Mouse (Mus musculus) heart, embryonic 13.5 days (tissue): ENCODE results near the gene Frmd8. TPM values are rescaled to one million over a fixed set of nuclear protein-coding genes. Genes with fewer than 3 reads are reported as not detected.
"Not testable (repeated sequence)": the region's sequence is repeated elsewhere in the genome, so short reads cannot be mapped to it uniquely, and the experiment has no call there.

ENCODE experiments used
- ATAC-seq: fragments of 200-750 bp; cut with Nextera tagmentation; 2 replicates; pipeline ENCODE4 v1.8.0; 2017; ENCODE audit warnings: moderate TSS enrichment; ENCODE audit not compliant: insufficient number of reproducible peaks, low FRiP score, low TSS enrichment; ENCODE audit errors: extremely low read depth
- H3K27ac ChIP-seq: fragments of 300-500 bp; sonication (generic); replicated peaks from 2 replicates; pipeline ENCODE4 v1.5.1; 2015; ENCODE audit warnings: moderate library complexity, mild to moderate bottlenecking, inconsistent platforms
- H3K27me3 ChIP-seq: fragments of 300-500 bp; sonication (generic); replicated peaks from 2 replicates; pipeline ENCODE4 v1.6.1; 2015; ENCODE audit warnings: mild to moderate bottlenecking, inconsistent platforms
- H3K36me3 ChIP-seq: fragments of 300-500 bp; sonication (generic); 2 replicates; pipeline ENCODE4 v1.6.1; 2015; ENCODE audit warnings: mild to moderate bottlenecking, inconsistent platforms
- H3K4me1 ChIP-seq: fragments of 300-500 bp; sonication (generic); 2 replicates; pipeline ENCODE4 v1.6.1; 2015; ENCODE audit warnings: inconsistent platforms
- H3K4me2 ChIP-seq: fragments of 300-500 bp; sonication (generic); 2 replicates; pipeline ENCODE4 v1.6.1; 2015; ENCODE audit warnings: inconsistent platforms, mild to moderate bottlenecking, moderate library complexity
- H3K4me3 ChIP-seq: fragments of 300-500 bp; sonication (generic); 2 replicates; pipeline ENCODE4 v1.5.1; 2015; ENCODE audit warnings: moderate library complexity, mild to moderate bottlenecking, inconsistent platforms
- H3K9ac ChIP-seq: fragments of 300-500 bp; sonication (generic); 2 replicates; pipeline ENCODE4 v1.6.1; 2015; ENCODE audit warnings: inconsistent platforms, mild to moderate bottlenecking, moderate library complexity
- H3K9me3 ChIP-seq: fragments of 300-500 bp; sonication (generic); 2 replicates; pipeline ENCODE4 v1.6.1; 2016; ENCODE audit warnings: inconsistent platforms
- WGBS: fragments of 180-500 bp; shearing (Covaris S2); methylation state at CpG from one replicate; pipeline ENCODE4 v1.1.7; 2015; ENCODE audit warnings: mixed read lengths; 5-methylcytosine and 5-hydroxymethylcytosine counted together
- polyA plus RNA-seq: library from polyadenylated mRNA; unstranded; fragments of >200 nt; fragmentation: Nextera tagmentation; extraction: Ambion mirVana; gene quantifications from 2 replicates; pipeline ENCODE4 v1.2.1, GENCODE M21; 2015

The Frmd8 gene
- polyA plus RNA-seq, 1 experiment from 2014 or later, result 27.4 TPM

- ATAC-seq, H3K9me3 ChIP-seq: not testable (repeated sequence)
- WGBS, result 78% methylated on average over 5 of the region's 5 CpGs
Observed at GRCm38 (mm10) chr19:5882079-5882478, 7.0 kb upstream of the Frmd8 start.

GRCm38 (mm10) chr19:5881155-5881554, 6.1 kb upstream of the Frmd8 start:
- WGBS, result 90% methylated on average over 6 of the region's 6 CpGs

More at GRCm38 (mm10) chr19:5882079-5882478, 7.0 kb upstream of the Frmd8 start:
- H3K27ac ChIP-seq, H3K9ac ChIP-seq, H3K4me3 ChIP-seq, H3K36me3 ChIP-seq, H3K4me2 ChIP-seq, H3K27me3 ChIP-seq: not testable (repeated sequence)
- H3K4me1 ChIP-seq, result peaks cover 25% of the 10 kb centered on the region

GRCm38 (mm10) chr19:5879735-5880134, 4.7 kb upstream of the Frmd8 start:
- H3K9ac ChIP-seq, result no peak overlapping the region
- ATAC-seq, result no peak
- H3K36me3 ChIP-seq, result no peaks in the 10 kb centered on the region
- H3K27ac ChIP-seq, result no peak overlapping the region
- no peaks in the 10 kb centered on the region for H3K27me3 ChIP-seq
- H3K4me2 ChIP-seq, result no peak overlapping the region
- no peak overlapping the region for H3K4me3 ChIP-seq
- WGBS, result 86% methylated on average over 7 of the region's 7 CpGs
- H3K9me3 ChIP-seq, result no peaks in the 10 kb centered on the region
- H3K4me1 ChIP-seq, result peaks cover 30% of the 10 kb centered on the region

More at GRCm38 (mm10) chr19:5881155-5881554, 6.1 kb upstream of the Frmd8 start:
- Histone ChIP-seq H3K4me2 (no peak overlapping the region), H3K27me3 (no peaks in the 10 kb centered on the region), H3K4me1 (peaks cover 25% of the 10 kb centered on the region), H3K27ac (no peak overlapping the region), H3K9me3 (no peaks in the 10 kb centered on the region), H3K4me3 (no peak overlapping the region), H3K9ac (no peak overlapping the region), H3K36me3 (no peaks in the 10 kb centered on the region)
- no peak for ATAC-seq

GRCm38 (mm10) chr19:5878916-5879315, 3.8 kb upstream of the Frmd8 start:
- Histone ChIP-seq H3K9me3 (no peaks in the 10 kb centered on the region), H3K4me2 (peak overlapping the region; percentile 57; the same call in 1 of the 2 replicates), H3K27ac (0 out of 2 replicates have a peak overlapping the region, but pooled peaks have one; percentile 78), H3K4me1 (peaks cover 30% of the 10 kb centered on the region), H3K9ac (peak overlapping the region; percentile 67), H3K4me3 (no peak overlapping the region), H3K27me3 (no peaks in the 10 kb centered on the region), H3K36me3 (no peaks in the 10 kb centered on the region)
- WGBS, result 77% methylated on average over 3 of the region's 3 CpGs
- no peak for ATAC-seq

- H3K4me2 ChIP-seq, result peak overlapping the region; percentile 57
- peak overlapping the region; percentile 36 for H3K4me3 ChIP-seq
- H3K36me3 ChIP-seq, result 0 out of 2 replicates have a peak, but pooled peaks cover 2% of the 10 kb centered on the region
- 57% methylated on average over 7 of the region's 7 CpGs for WGBS
- H3K27me3 ChIP-seq, result no peaks in the 10 kb centered on the region
- H3K4me1 ChIP-seq, result peaks cover 33% of the 10 kb centered on the region
- peak overlapping the region; percentile 78; the same call in 1 of the 2 replicates for H3K27ac ChIP-seq
- no peaks in the 10 kb centered on the region for H3K9me3 ChIP-seq
- ATAC-seq, result no peak
- H3K9ac ChIP-seq, result peak overlapping the region; percentile 67
Observed at GRCm38 (mm10) chr19:5878362-5878722, 3.3 kb upstream of the Frmd8 start.

- WGBS, result 38% methylated on average over 15 of the region's 15 CpGs
Observed at GRCm38 (mm10) chr19:5877618-5878361, 2.7 kb upstream of the Frmd8 start, which contains the start of gene Slc25a45. Gene Slc25a45, plus strand, starts transcription at chr19:5877808.

GRCm38 (mm10) chr19:5874391-5874968, 594 bp downstream of the Frmd8 start:
- peak overlapping the region; percentile 61; the same call in 1 of the 2 replicates for H3K27ac ChIP-seq
- no peaks in the 10 kb centered on the region for H3K27me3 ChIP-seq
- H3K36me3 ChIP-seq, result peaks cover 28% of the 10 kb centered on the region
- peaks cover 63% of the 10 kb centered on the region for H3K4me1 ChIP-seq
- WGBS, result 9% methylated on average over 13 of the region's 13 CpGs
- H3K9ac ChIP-seq, result peak overlapping the region; percentile 94
- ATAC-seq, result no peak
- H3K9me3 ChIP-seq, result no peaks in the 10 kb centered on the region
- H3K4me2 ChIP-seq, result peak overlapping the region; percentile 93
- peak overlapping the region; percentile 89 for H3K4me3 ChIP-seq

More at GRCm38 (mm10) chr19:5877618-5878361, 2.7 kb upstream of the Frmd8 start, which contains the start of gene Slc25a45:
- H3K4me1 ChIP-seq, result peaks cover 38% of the 10 kb centered on the region
- peak within 1 kb of the TSS; percentile 67 for H3K9ac ChIP-seq
- ATAC-seq, result no peak
- no peaks in the 10 kb centered on the region for H3K27me3 ChIP-seq
- peak within 1 kb of the TSS; percentile 36 for H3K4me3 ChIP-seq
- H3K4me2 ChIP-seq, result peak within 1 kb of the TSS; percentile 57
- no peaks in the 10 kb centered on the region for H3K9me3 ChIP-seq
- peak within 1 kb of the TSS; percentile 78 for H3K27ac ChIP-seq
- H3K36me3 ChIP-seq, result peaks cover 8% of the 10 kb centered on the region

GRCm38 (mm10) chr19:5872931-5873556, 2.0 kb downstream of the Frmd8 start:
- Histone ChIP-seq H3K4me2 (peak overlapping the region; percentile 93), H3K27me3 (no peaks in the 10 kb centered on the region), H3K36me3 (peaks cover 42% of the 10 kb centered on the region), H3K4me3 (no peak overlapping the region), H3K27ac (no peak overlapping the region), H3K4me1 (peaks cover 53% of the 10 kb centered on the region), H3K9me3 (no peaks in the 10 kb centered on the region), H3K9ac (peak overlapping the region; percentile 94)
- ATAC-seq, result no peak
- WGBS, result 65% methylated on average over 19 of the region's 19 CpGs

GRCm38 (mm10) chr19:5872528-5872927, 2.5 kb downstream of the Frmd8 start:
- 74% methylated on average over 4 of the region's 4 CpGs for WGBS
- H3K9me3 ChIP-seq, result no peaks in the 10 kb centered on the region
- peaks cover 48% of the 10 kb centered on the region for H3K4me1 ChIP-seq
- no peak overlapping the region for H3K4me2 ChIP-seq
- 0 out of 2 replicates have a peak overlapping the region, but pooled peaks have one; percentile 91 for H3K27ac ChIP-seq
- H3K36me3 ChIP-seq, result peaks cover 47% of the 10 kb centered on the region
- ATAC-seq, result no peak
- no peak overlapping the region for H3K4me3 ChIP-seq
- H3K9ac ChIP-seq, result peak overlapping the region; percentile 94
- H3K27me3 ChIP-seq, result no peaks in the 10 kb centered on the region

- no peak for ATAC-seq
- Histone ChIP-seq H3K9me3 (no peaks in the 10 kb centered on the region), H3K27me3 (no peaks in the 10 kb centered on the region), H3K27ac (peak overlapping the region; percentile 91), H3K9ac (peak overlapping the region; percentile 72), H3K4me2 (peak overlapping the region; percentile 57), H3K4me3 (peak overlapping the region; percentile 20), H3K36me3 (peaks cover 56% of the 10 kb centered on the region), H3K4me1 (peaks cover 48% of the 10 kb centered on the region)
- WGBS, result 46% methylated on average over 6 of the region's 6 CpGs
Observed at GRCm38 (mm10) chr19:5871683-5872082, 3.4 kb downstream of the Frmd8 start.

GRCm38 (mm10) chr19:5871273-5871672, 3.8 kb downstream of the Frmd8 start:
- no peaks in the 10 kb centered on the region for H3K27me3 ChIP-seq
- H3K4me3 ChIP-seq, result peak overlapping the region; percentile 20
- H3K4me2 ChIP-seq, result peak overlapping the region; percentile 57
- no peaks in the 10 kb centered on the region for H3K9me3 ChIP-seq
- peak overlapping the region; percentile 72 for H3K9ac ChIP-seq
- WGBS, result 7% methylated on average over 7 of the region's 7 CpGs
- H3K4me1 ChIP-seq, result peaks cover 48% of the 10 kb centered on the region
- H3K36me3 ChIP-seq, result peaks cover 60% of the 10 kb centered on the region
- ATAC-seq, result peak; percentile 24; the same call in 1 of the 2 replicates
- peak overlapping the region; percentile 91 for H3K27ac ChIP-seq
